Mouse (Mus musculus) C2C12 (cell line): ENCODE measurements around the gene Sept9.

Source experiments
- CTCF ChIP-seq: IDR thresholded peaks from one replicate; pipeline ENCODE4 v1.5.1; 2011; ENCODE audit not compliant: control insufficient read depth, insufficient read depth, insufficient read length
- FOSL1 ChIP-seq: IDR thresholded peaks from one replicate; pipeline ENCODE4 v1.8.0; 2011; ENCODE audit warnings: mild to moderate bottlenecking, low read length; ENCODE audit not compliant: poor library complexity, insufficient read depth, severe bottlenecking
- MYOD1 ChIP-seq: IDR thresholded peaks from one replicate; pipeline ENCODE4 v1.6.1; 2011; ENCODE audit warnings: low read depth; ENCODE audit not compliant: control insufficient read depth, insufficient read length
- MYOG ChIP-seq: IDR thresholded peaks from one replicate; pipeline ENCODE4 v1.6.1; 2011; ENCODE audit not compliant: control insufficient read depth, insufficient read length; ENCODE audit errors: extremely low read depth
- USF1 ChIP-seq: IDR thresholded peaks from one replicate; pipeline ENCODE4 v1.6.1; 2011; ENCODE audit warnings: low read depth, mild to moderate bottlenecking, control low read depth, moderate library complexity

DNA sequence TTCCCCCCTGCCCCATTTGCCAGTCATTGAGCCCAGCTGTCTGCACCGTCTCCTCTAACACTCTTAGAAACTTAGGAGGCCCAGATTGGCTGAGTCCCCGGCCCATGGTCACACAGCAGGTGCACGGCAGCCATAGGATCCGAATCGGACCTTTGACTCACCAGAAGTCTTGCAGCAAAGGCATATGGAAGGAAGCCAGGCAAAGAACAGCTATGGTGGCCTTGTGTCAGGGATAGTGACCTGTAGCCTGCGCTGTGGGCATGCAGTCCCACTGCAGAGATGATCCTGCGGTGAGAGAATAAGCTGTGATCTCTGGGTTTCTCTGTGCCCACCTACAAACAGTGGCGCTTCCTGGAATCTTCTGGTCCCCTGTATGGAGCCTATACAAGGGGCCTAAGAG lies 115.1 kb downstream of the Sept9 start:
- TF ChIP-seq CTCF (no peak), MYOG (no peak), USF1 (no peak), MYOD1 (no peak), FOSL1 (no peak)
